Mouse (Mus musculus): Measurements from ENCODE around the gene Ank2. TPM values are rescaled to one million over a fixed set of nuclear protein-coding genes. Genes with fewer than 3 reads are reported as not detected.

The Ank2 gene
- total and polyA plus RNA-seq, 2 experiments from 2014 or later = 160 to 575 TPM

- ATAC-seq = no peak
Observed at GRCm38 (mm10) chr3:127153861-127154260, 345.3 kb downstream of the Ank2 start.

GRCm38 (mm10) chr3:127153443-127153842 is 345.7 kb downstream of the Ank2 start:
- H3K9me3 ChIP-seq (ENCODE audit: low read length) = no peaks in the 10 kb centered on the region
- no peak overlapping the region for H3K4me3 ChIP-seq (ENCODE audit: low read depth, low read length)
- no peak for ATAC-seq
- DNase-seq = no peak
- H3K4me1 ChIP-seq (ENCODE audit: insufficient read depth) = no peaks in the 10 kb centered on the region; the same call in 1 of the 2 replicates
- TF ChIP-seq CTCF (IDR thresholded peaks at IDR 0.05; ENCODE audit: low read depth) = no peak
- H3K27ac ChIP-seq (ENCODE audit: low read depth, low read length) = no peak overlapping the region
- no peak overlapping the region for H3K4me2 ChIP-seq (ENCODE audit: low read depth)
- no peaks in the 10 kb centered on the region for H3K36me3 ChIP-seq (ENCODE audit: insufficient read depth)
- H3K27me3 ChIP-seq (ENCODE audit: insufficient read depth, low read length) = no peaks in the 10 kb centered on the region
- no peak overlapping the region for H3K9ac ChIP-seq
- WGBS = 83% methylated on average over 3 of the region's 3 CpGs

More at GRCm38 (mm10) chr3:127153861-127154260, 345.3 kb downstream of the Ank2 start:
- no peak overlapping the region for H3K4me2 ChIP-seq (ENCODE audit: low read depth)
- no peak overlapping the region for H3K4me3 ChIP-seq (ENCODE audit: low read depth, low read length)
- H3K27ac ChIP-seq (ENCODE audit: low read depth, low read length) = no peak overlapping the region
- no peaks in the 10 kb centered on the region for H3K9me3 ChIP-seq (ENCODE audit: low read length)
- no peak for TF ChIP-seq CTCF (IDR thresholded peaks at IDR 0.05; ENCODE audit: low read depth)
- peaks cover 3% of the 10 kb centered on the region; the same call in 1 of the 2 replicates for H3K4me1 ChIP-seq (ENCODE audit: insufficient read depth)
- DNase-seq = no peak
- H3K9ac ChIP-seq = no peak overlapping the region
- H3K36me3 ChIP-seq (ENCODE audit: insufficient read depth) = no peaks in the 10 kb centered on the region
- 68% methylated on average over 3 of the region's 3 CpGs for WGBS
- no peaks in the 10 kb centered on the region for H3K27me3 ChIP-seq (ENCODE audit: insufficient read depth, low read length)

- Histone ChIP-seq H3K27ac (ENCODE audit: low read depth, low read length) (no peak overlapping the region), H3K4me1 (ENCODE audit: insufficient read depth) (no peaks in the 10 kb centered on the region), H3K36me3 (ENCODE audit: insufficient read depth) (no peaks in the 10 kb centered on the region), H3K27me3 (ENCODE audit: insufficient read depth, low read length) (no peaks in the 10 kb centered on the region), H3K4me3 (ENCODE audit: low read depth, low read length) (no peak overlapping the region), H3K9me3 (ENCODE audit: low read length) (no peaks in the 10 kb centered on the region), H3K4me2 (ENCODE audit: low read depth) (no peak overlapping the region), H3K9ac (no peak overlapping the region)
- WGBS = 66% methylated on average over 3 of the region's 3 CpGs
- DNase-seq (peak; percentile 31), ATAC-seq (peak; percentile 86)
- no peak for TF ChIP-seq CTCF (IDR thresholded peaks at IDR 0.05; ENCODE audit: low read depth)
Observed at GRCm38 (mm10) chr3:127148648-127149047, 350.5 kb downstream of the Ank2 start.

GRCm38 (mm10) chr3:127140590-127140989 is 358.6 kb downstream of the Ank2 start:
- Histone ChIP-seq H3K4me1 (ENCODE audit: insufficient read depth) (no peaks in the 10 kb centered on the region), H3K9me3 (ENCODE audit: low read length) (no peaks in the 10 kb centered on the region), H3K4me3 (ENCODE audit: low read depth, low read length) (no peak overlapping the region), H3K27ac (ENCODE audit: low read depth, low read length) (no peak overlapping the region), H3K27me3 (ENCODE audit: insufficient read depth, low read length) (no peaks in the 10 kb centered on the region), H3K4me2 (ENCODE audit: low read depth) (no peak overlapping the region), H3K36me3 (ENCODE audit: insufficient read depth) (no peaks in the 10 kb centered on the region), H3K9ac (no peak overlapping the region)
- no peak for ATAC-seq
- 93% methylated on average over 9 of the region's 9 CpGs for WGBS
- DNase-seq = no peak
- no peak for TF ChIP-seq CTCF (IDR thresholded peaks at IDR 0.05; ENCODE audit: low read depth)

- H3K27me3 ChIP-seq (ENCODE audit: insufficient read depth, low read length) = no peaks in the 10 kb centered on the region
- no peaks in the 10 kb centered on the region for H3K4me1 ChIP-seq (ENCODE audit: insufficient read depth)
- no peak overlapping the region for H3K9ac ChIP-seq
- no peaks in the 10 kb centered on the region for H3K9me3 ChIP-seq (ENCODE audit: low read length)
- DNase-seq = no peak
- H3K27ac ChIP-seq (ENCODE audit: low read depth, low read length) = no peak overlapping the region; the same call in 1 of the 2 replicates
- TF ChIP-seq CTCF (IDR thresholded peaks at IDR 0.05; ENCODE audit: low read depth) = no peak
- ATAC-seq = no peak
- H3K4me3 ChIP-seq (ENCODE audit: low read depth, low read length) = no peak overlapping the region
- H3K36me3 ChIP-seq (ENCODE audit: insufficient read depth) = no peaks in the 10 kb centered on the region
- no peak overlapping the region for H3K4me2 ChIP-seq (ENCODE audit: low read depth)
- WGBS = 55% methylated on average over 2 of the region's 2 CpGs
Observed at GRCm38 (mm10) chr3:127139638-127140037, 359.5 kb downstream of the Ank2 start.

- TF ChIP-seq CTCF (IDR thresholded peaks at IDR 0.05; ENCODE audit: low read depth) = no peak
- Histone ChIP-seq H3K36me3 (ENCODE audit: insufficient read depth) (no peaks in the 10 kb centered on the region), H3K27ac (ENCODE audit: low read depth, low read length) (no peak overlapping the region), H3K4me3 (ENCODE audit: low read depth, low read length) (no peak overlapping the region), H3K27me3 (ENCODE audit: insufficient read depth, low read length) (no peaks in the 10 kb centered on the region), H3K4me2 (ENCODE audit: low read depth) (no peak overlapping the region), H3K9me3 (ENCODE audit: low read length) (no peaks in the 10 kb centered on the region), H3K9ac (no peak overlapping the region), H3K4me1 (ENCODE audit: insufficient read depth) (no peaks in the 10 kb centered on the region)
- 56% methylated on average over 5 of the region's 5 CpGs for WGBS
- ATAC-seq = peak; percentile 58; the same call in 1 of the 2 replicates
- no peak for DNase-seq
Observed at GRCm38 (mm10) chr3:127137508-127137907, 361.6 kb downstream of the Ank2 start.

GRCm38 (mm10) chr3:127134062-127134461 is 365.1 kb downstream of the Ank2 start:
- H3K9ac ChIP-seq = no peak overlapping the region
- H3K27me3 ChIP-seq (ENCODE audit: insufficient read depth, low read length) = no peaks in the 10 kb centered on the region
- H3K36me3 ChIP-seq (ENCODE audit: insufficient read depth) = no peaks in the 10 kb centered on the region
- WGBS = 43% methylated on average over 2 of the region's 2 CpGs
- no peak overlapping the region for H3K4me2 ChIP-seq (ENCODE audit: low read depth)
- no peaks in the 10 kb centered on the region for H3K9me3 ChIP-seq (ENCODE audit: low read length)
- no peak overlapping the region for H3K4me3 ChIP-seq (ENCODE audit: low read depth, low read length)
- DNase-seq (no peak), ATAC-seq (peak; percentile 60; the same call in 1 of the 2 replicates)
- TF ChIP-seq CTCF (IDR thresholded peaks at IDR 0.05; ENCODE audit: low read depth) = no peak
- no peak overlapping the region for H3K27ac ChIP-seq (ENCODE audit: low read depth, low read length)
- 0 out of 2 replicates have a peak, but pooled peaks cover 4% of the 10 kb centered on the region for H3K4me1 ChIP-seq (ENCODE audit: insufficient read depth)

All from forebrain, postnatal 0 days (tissue).